Mouse (Mus musculus): ENCODE results near the gene Mixl1. TPM values are rescaled to one million over a fixed set of nuclear protein-coding genes. Genes with fewer than 3 reads are reported as not detected.

Gene Mixl1
- total and polyA plus RNA-seq, 3 experiments: not detected

GRCm38 (mm10) chr1:180722608-180723007 lies 25.8 kb upstream of the Mixl1 start:
- no peaks in the 10 kb centered on the region for H3K9me3 ChIP-seq (replicated peaks; ENCODE audit: insufficient read depth, low read length)
- H3K27me3 ChIP-seq (ENCODE audit: control insufficient read depth in 1 of 2, insufficient read depth in 2 of 2, low read length in 2 of 2): no peaks in the 10 kb centered on the region
- peaks cover 23 to 49% of the 10 kb centered on the region in 2 experiments for H3K4me1 ChIP-seq (ENCODE audit: control insufficient read depth in 1 of 2, insufficient read depth in 2 of 2, low read length in 2 of 2)
- H3K9ac ChIP-seq (ENCODE audit: control insufficient read depth, low read depth, low read length, poor library complexity, severe bottlenecking): no peak overlapping the region
- H3K27ac ChIP-seq (ENCODE audit: control insufficient read depth, low read depth, low read length): peak overlapping the region; percentile 51
- peaks cover 16% of the 10 kb centered on the region for H3K79me2 ChIP-seq (ENCODE audit: control insufficient read depth, insufficient read depth, low read length, poor library complexity)
- peaks cover 0 to 39% of the 10 kb centered on the region in 2 experiments; a peak in 2 of 4 replicates for H3K36me3 ChIP-seq (ENCODE audit: control insufficient read depth in 1 of 2, insufficient read depth in 2 of 2, low read length in 2 of 2)
- H3K4me3 ChIP-seq (ENCODE audit: control insufficient read depth in 1 of 2, insufficient read depth in 1 of 2, low read depth in 2 of 2, low read length in 2 of 2): no peak overlapping the region
- TF ChIP-seq SIN3A (IDR thresholded peaks at IDR 0.05; ENCODE audit: low read length): peak; percentile 88
- peak; percentile 56; the same call in 1 of the 2 replicates for TF ChIP-seq HCFC1 (IDR thresholded peaks at IDR 0.05; ENCODE audit: low read depth, low read length)
- no peak for TF ChIP-seq USF1 (IDR thresholded peaks at IDR 0.05; ENCODE audit: low read depth, low read length)
- peak; percentile 52 for TF ChIP-seq TAL1 (IDR thresholded peaks at IDR 0.05; ENCODE audit: low read length)
- TF ChIP-seq MAZ (IDR thresholded peaks at IDR 0.05; ENCODE audit: low read depth, low read length): peak; percentile 53; the same call in 1 of the 2 replicates
- TF ChIP-seq BHLHE40 (IDR thresholded peaks at IDR 0.05; ENCODE audit: borderline replicate concordance, low read depth, low read length): peak; percentile 70; the same call in 1 of the 2 replicates
- TF ChIP-seq POLR2AphosphoS5 (IDR thresholded peaks at IDR 0.05; ENCODE audit: borderline replicate concordance, low read depth, low read length): no peak
- no peak for TF ChIP-seq ZMIZ1 (IDR thresholded peaks at IDR 0.05; ENCODE audit: low read depth, low read length)
- TF ChIP-seq ETS1 (IDR thresholded peaks at IDR 0.05; ENCODE audit: low read depth, low read length): peak; percentile 99
- TF ChIP-seq EP300 (IDR thresholded peaks at IDR 0.05; ENCODE audit: low read depth in 1 of 2, low read length in 2 of 2): peak; percentile 86 to 89
- TF ChIP-seq MXI1 (IDR thresholded peaks at IDR 0.05; ENCODE audit: low read depth, low read length): peak; percentile 65
- peak; percentile 59; the same call in 1 of the 2 replicates for TF ChIP-seq NRF1 (IDR thresholded peaks at IDR 0.05; ENCODE audit: insufficient read depth, low read depth, low read length, poor library complexity, severe bottlenecking)
- TF ChIP-seq RAD21 (IDR thresholded peaks at IDR 0.05; ENCODE audit: low read depth, low read length): no peak
- 0 out of 2 replicates have a peak, but pooled peaks have one; percentile 37 for TF ChIP-seq KAT2A (conservative IDR thresholded peaks at IDR 0.05; ENCODE audit: low read depth, low read length)
- TF ChIP-seq JUND (IDR thresholded peaks at IDR 0.05; ENCODE audit: low read depth, low read length): 0 out of 2 replicates have a peak, but pooled peaks have one; percentile 44
- peak; percentile 92 for TF ChIP-seq RCOR1 (IDR thresholded peaks at IDR 0.05; ENCODE audit: low read depth, low read length)
- TF ChIP-seq SMC3 (IDR thresholded peaks at IDR 0.05; ENCODE audit: low read depth, low read length): 0 out of 2 replicates have a peak, but pooled peaks have one; percentile 6
- no peak; the same call in none of the 2 replicates for TF ChIP-seq MAX (IDR thresholded peaks at IDR 0.05; ENCODE audit: low read length)
- TF ChIP-seq NELFE (IDR thresholded peaks at IDR 0.05; ENCODE audit: low read depth, low read length): no peak
- no peak for TF ChIP-seq E2F4 (IDR thresholded peaks at IDR 0.05; ENCODE audit: borderline replicate concordance, low read depth, low read length)
- no peak for TF ChIP-seq UBTF (IDR thresholded peaks at IDR 0.05; ENCODE audit: borderline replicate concordance, insufficient read depth, low read depth, low read length)
- TF ChIP-seq MYC (IDR thresholded peaks at IDR 0.05; ENCODE audit: low read depth, low read length): 0 out of 2 replicates have a peak, but pooled peaks have one; percentile 54
- peak; percentile 94 for TF ChIP-seq TCF12 (IDR thresholded peaks at IDR 0.05; ENCODE audit: low read depth, low read length)
- TF ChIP-seq GATA1 (IDR thresholded peaks at IDR 0.05; ENCODE audit: low read depth, low read length): peak; percentile 96
- no peak for TF ChIP-seq USF2 (IDR thresholded peaks at IDR 0.05; ENCODE audit: borderline replicate concordance in 1 of 2, insufficient read depth in 1 of 2, low read depth in 1 of 2, low read length in 2 of 2)
- TF ChIP-seq CTCF (IDR thresholded peaks at IDR 0.05 in 2 of 3, conservative IDR thresholded peaks at IDR 0.05 in 1 of 3; ENCODE audit: control insufficient read depth in 1 of 3, insufficient read depth in 1 of 3, low read depth in 2 of 3, low read length in 3 of 3, poor library complexity in 1 of 3, severe bottlenecking in 1 of 3): no peak
- TF ChIP-seq ELF1 (IDR thresholded peaks at IDR 0.05; ENCODE audit: low read depth, low read length): peak; percentile 22; the same call in 1 of the 2 replicates
- TF ChIP-seq CHD2 (IDR thresholded peaks at IDR 0.05; ENCODE audit: low read length): no peak
- DNase-seq (ENCODE audit: low read depth, low spot score): peak; percentile 74

Data from MEL (cell line).